Mouse (Mus musculus) testis, adult 2 months (tissue): ENCODE measurements around the gene Inhbc.

Source experiments
- CTCF ChIP-seq: fragments of 200-500 bp; IDR thresholded peaks from 2 replicates; pipeline ENCODE4 v1.5.1; 2012; ENCODE audit warnings: low read depth, mild to moderate bottlenecking, inconsistent platforms, low read length, moderate library complexity; ENCODE audit not compliant: control insufficient read depth, insufficient read depth, insufficient replicate concordance
- POLR2A ChIP-seq: fragments of 200-500 bp; IDR thresholded peaks from 2 replicates; pipeline ENCODE4 v1.6.1; 2012; ENCODE audit warnings: low read depth, mild to moderate bottlenecking, inconsistent platforms, low read length, moderate library complexity; ENCODE audit not compliant: control insufficient read depth

- TF ChIP-seq POLR2A (no peak), CTCF (no peak)
Measured at GRCm38 (mm10) chr10:127379654-127380053, 9.4 kb upstream of the Inhbc start.
